Mouse (Mus musculus): Measurements from ENCODE around the gene Kcnj1. TPM values are rescaled to one million over a fixed set of nuclear protein-coding genes. Genes with fewer than 3 reads are reported as not detected.
A peak's percentile ranks its signal among the peaks of the same experiment; 100 is the strongest.

Kcnj1 gene
- polyA plus RNA-seq, 1 experiment from 2014 or later, result not detected

GRCm38 (mm10) chr9:32394761-32395161 is 22.5 kb downstream of the Kcnj1 start:
- 69% methylated on average over 4 of the region's 4 CpGs for WGBS (ENCODE audit: insufficient replicate concordance)
- Histone ChIP-seq H3K9me3 (replicated peaks) (no peaks in the 10 kb centered on the region), H3K4me3 (replicated peaks) (no peak overlapping the region), H3K4me2 (no peak overlapping the region), H3K4me1 (replicated peaks) (0 out of 2 replicates have a peak, but pooled peaks cover 10% of the 10 kb centered on the region), H3K9ac (no peak overlapping the region), H3K27me3 (no peaks in the 10 kb centered on the region), H3K36me3 (no peaks in the 10 kb centered on the region), H3K27ac (no peak overlapping the region)
- ATAC-seq (ENCODE audit: low read depth) (no peak), DNase-seq (no peak)

- WGBS (ENCODE audit: insufficient replicate concordance), result 12% methylated on average over 2 of the region's 2 CpGs
- Histone ChIP-seq H3K27me3 (no peaks in the 10 kb centered on the region), H3K36me3 (no peaks in the 10 kb centered on the region), H3K4me2 (peak overlapping the region; percentile 4; the same call in 1 of the 2 replicates), H3K9me3 (replicated peaks) (no peaks in the 10 kb centered on the region), H3K4me3 (replicated peaks) (no peak overlapping the region), H3K9ac (no peak overlapping the region), H3K27ac (peak overlapping the region; percentile 29), H3K4me1 (replicated peaks) (peaks cover 15% of the 10 kb centered on the region)
- DNase-seq, result no peak
- ATAC-seq (ENCODE audit: low read depth), result peak; percentile 68
Observed at GRCm38 (mm10) chr9:32400212-32400611, 27.9 kb downstream of the Kcnj1 start.

- Histone ChIP-seq H3K9ac (no peak overlapping the region), H3K36me3 (no peaks in the 10 kb centered on the region), H3K9me3 (replicated peaks) (no peaks in the 10 kb centered on the region), H3K27ac (peak overlapping the region; percentile 71), H3K4me1 (replicated peaks) (peaks cover 15% of the 10 kb centered on the region), H3K27me3 (no peaks in the 10 kb centered on the region), H3K4me2 (peak overlapping the region; percentile 4), H3K4me3 (replicated peaks) (no peak overlapping the region)
- DNase-seq, result no peak
- WGBS (ENCODE audit: insufficient replicate concordance), result 7% methylated on average over 5 of the region's 5 CpGs
- ATAC-seq (ENCODE audit: low read depth), result peak; percentile 76
Observed at GRCm38 (mm10) chr9:32400662-32401161, 28.4 kb downstream of the Kcnj1 start.

DNA sequence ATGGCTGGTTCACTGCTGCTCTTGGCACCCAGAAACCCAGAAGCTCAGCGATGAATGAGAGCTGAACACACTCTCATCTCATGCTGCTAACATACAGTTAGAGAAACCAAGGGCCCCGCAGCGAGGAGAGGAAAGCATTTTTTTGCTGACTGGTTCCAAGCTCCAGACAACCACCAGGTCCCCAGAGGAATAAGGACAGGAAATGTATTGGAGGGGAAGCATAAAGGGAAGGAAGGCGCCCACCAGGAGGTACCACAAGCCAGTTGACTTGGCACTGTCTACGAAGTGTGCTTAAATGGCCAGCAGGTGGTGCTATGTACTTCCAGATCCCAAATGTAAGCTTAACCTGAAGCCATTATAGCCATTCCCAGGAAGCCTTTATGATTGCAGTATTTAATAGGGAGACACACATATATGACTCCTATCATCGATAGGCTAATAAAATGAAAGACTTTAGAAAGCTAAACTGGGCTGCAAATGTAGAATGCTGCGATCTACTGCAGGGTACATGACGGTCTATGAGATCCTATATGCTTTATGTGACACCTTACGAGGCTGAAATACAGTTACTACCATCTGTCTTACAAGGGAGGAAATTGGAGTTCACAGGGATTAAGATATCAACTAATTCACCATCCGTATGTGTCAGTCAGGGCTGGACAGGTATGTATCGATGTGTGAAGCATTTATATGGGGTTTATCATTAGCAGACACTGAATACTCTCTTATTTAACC is 33.1 kb downstream of the Kcnj1 start:
- Histone ChIP-seq H3K27ac (no peak overlapping the region), H3K36me3 (no peaks in the 10 kb centered on the region), H3K4me2 (no peak overlapping the region), H3K9me3 (replicated peaks) (no peaks in the 10 kb centered on the region), H3K4me1 (replicated peaks) (peaks cover 17% of the 10 kb centered on the region), H3K9ac (no peak overlapping the region), H3K4me3 (replicated peaks) (no peak overlapping the region), H3K27me3 (peaks cover 33% of the 10 kb centered on the region)
- 36% methylated on average over 11 of the region's 11 CpGs for WGBS (ENCODE audit: insufficient replicate concordance)
- ATAC-seq (ENCODE audit: low read depth), result no peak
- peak; percentile 9 for DNase-seq

DNA sequence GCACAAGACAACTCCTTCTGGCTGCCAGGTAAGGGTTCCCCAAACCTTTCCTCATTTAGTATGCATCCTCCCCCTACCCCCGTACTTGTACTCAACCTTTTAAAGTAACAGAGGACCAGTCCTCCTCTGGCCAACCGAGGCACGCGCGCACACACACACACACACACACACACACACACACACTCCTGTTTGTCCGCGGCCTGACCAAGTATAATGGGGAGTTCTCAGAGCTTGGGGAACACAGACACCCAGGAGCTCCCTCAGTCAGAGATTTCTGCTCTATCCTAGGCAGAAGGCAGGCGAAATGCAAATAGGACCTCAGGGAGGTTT is 36.4 kb downstream of the Kcnj1 start:
- ATAC-seq (ENCODE audit: low read depth) (no peak), DNase-seq (no peak)
- Histone ChIP-seq H3K4me2 (peak overlapping the region; percentile 69), H3K4me1 (replicated peaks) (peaks cover 7% of the 10 kb centered on the region; the same call in 1 of the 2 replicates), H3K9ac (peak overlapping the region; percentile 63), H3K9me3 (replicated peaks) (no peaks in the 10 kb centered on the region), H3K36me3 (no peaks in the 10 kb centered on the region), H3K27ac (no peak overlapping the region), H3K27me3 (peaks cover 37% of the 10 kb centered on the region), H3K4me3 (replicated peaks) (peak overlapping the region; percentile 52)
- WGBS (ENCODE audit: insufficient replicate concordance), result 24% methylated on average over 8 of the region's 8 CpGs

- Histone ChIP-seq H3K4me3 (replicated peaks) (peak overlapping the region; percentile 52), H3K9ac (peak overlapping the region; percentile 63), H3K9me3 (replicated peaks) (no peaks in the 10 kb centered on the region), H3K27me3 (peaks cover 37% of the 10 kb centered on the region), H3K27ac (0 out of 2 replicates have a peak overlapping the region, but pooled peaks have one; percentile 39), H3K36me3 (no peaks in the 10 kb centered on the region), H3K4me1 (replicated peaks) (peaks cover 7% of the 10 kb centered on the region; the same call in 1 of the 2 replicates), H3K4me2 (peak overlapping the region; percentile 69)
- ATAC-seq (ENCODE audit: low read depth) (peak; percentile 38), DNase-seq (no peak)
- WGBS (ENCODE audit: insufficient replicate concordance), result 3% methylated on average over 47 of the region's 47 CpGs
Observed at GRCm38 (mm10) chr9:32409060-32409961, 37.0 kb downstream of the Kcnj1 start.

- DNase-seq, result no peak
- Histone ChIP-seq H3K9ac (no peak overlapping the region), H3K9me3 (replicated peaks) (no peaks in the 10 kb centered on the region), H3K36me3 (no peaks in the 10 kb centered on the region), H3K27me3 (peaks cover 37% of the 10 kb centered on the region), H3K4me3 (replicated peaks) (no peak overlapping the region), H3K27ac (no peak overlapping the region), H3K4me1 (replicated peaks) (peaks cover 7% of the 10 kb centered on the region; the same call in 1 of the 2 replicates), H3K4me2 (no peak overlapping the region)
- ATAC-seq (ENCODE audit: low read depth), result no peak
- 68% methylated on average over 5 of the region's 5 CpGs for WGBS (ENCODE audit: insufficient replicate concordance)
Observed at GRCm38 (mm10) chr9:32410671-32411070, 38.4 kb downstream of the Kcnj1 start.

DNA sequence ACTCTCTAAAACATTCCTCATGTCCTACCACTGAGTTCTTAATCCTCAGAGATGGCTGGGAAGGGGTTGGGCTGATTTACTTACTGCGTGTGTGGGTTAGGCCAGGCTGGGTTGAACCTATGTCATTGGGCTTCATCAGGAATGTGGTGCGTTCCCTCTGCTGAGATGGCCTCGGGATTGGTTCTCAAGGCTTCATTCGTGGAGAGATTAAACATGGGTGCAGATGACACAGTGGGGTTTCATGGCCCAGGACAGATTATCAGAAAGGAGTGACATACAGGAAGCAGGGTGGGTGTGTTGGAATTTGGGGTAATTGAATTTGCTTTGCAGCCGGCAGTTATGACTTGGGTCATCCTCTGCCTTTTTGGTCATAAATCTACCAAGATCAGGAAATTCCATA is 39.2 kb downstream of the Kcnj1 start:
- Histone ChIP-seq H3K9ac (no peak overlapping the region), H3K36me3 (no peaks in the 10 kb centered on the region), H3K4me1 (replicated peaks) (peaks cover 7% of the 10 kb centered on the region; the same call in 1 of the 2 replicates), H3K9me3 (replicated peaks) (no peaks in the 10 kb centered on the region), H3K4me2 (no peak overlapping the region), H3K4me3 (replicated peaks) (no peak overlapping the region), H3K27ac (no peak overlapping the region), H3K27me3 (peaks cover 37% of the 10 kb centered on the region)
- ATAC-seq (ENCODE audit: low read depth) (no peak), DNase-seq (no peak)
- WGBS (ENCODE audit: insufficient replicate concordance), result 54% methylated on average over 5 of the region's 5 CpGs

DNA sequence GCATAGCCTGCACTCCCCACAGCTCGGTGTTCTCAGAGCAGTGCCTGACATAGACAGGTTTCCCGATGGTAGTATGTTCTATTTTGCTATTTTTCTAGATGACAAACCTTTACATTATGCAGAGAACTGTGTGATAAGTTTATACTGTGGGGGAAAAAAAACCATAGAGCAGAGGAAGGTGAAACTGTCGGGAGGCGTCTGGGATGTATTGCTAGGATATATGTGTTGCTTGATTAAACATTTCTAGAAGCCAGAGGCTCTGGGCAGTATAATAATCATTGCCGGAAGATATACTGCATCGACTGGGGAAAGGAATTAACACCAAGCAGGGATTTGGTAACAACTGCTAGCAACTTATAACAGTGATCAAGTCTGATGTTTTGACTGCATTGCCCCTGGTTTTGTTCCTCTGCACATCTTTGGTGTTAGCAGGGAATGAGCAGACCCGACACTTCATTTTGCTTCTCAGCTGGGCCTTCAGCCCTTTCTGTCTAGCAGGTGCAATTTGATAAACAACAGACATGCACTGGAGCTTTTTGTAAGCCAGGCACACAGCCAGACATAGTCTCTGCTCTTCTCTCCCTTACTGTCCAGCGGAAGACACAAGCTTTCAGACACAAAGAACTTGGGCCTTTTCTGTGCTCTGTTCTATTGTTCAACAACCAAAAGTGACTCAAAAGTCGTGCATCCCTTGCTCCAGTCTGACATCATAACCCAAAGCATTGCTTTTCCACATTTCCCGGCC is 40.7 kb downstream of the Kcnj1 start:
- WGBS (ENCODE audit: insufficient replicate concordance), result 57% methylated on average over 10 of the region's 10 CpGs
- Histone ChIP-seq H3K9me3 (replicated peaks) (no peaks in the 10 kb centered on the region), H3K9ac (no peak overlapping the region), H3K4me2 (no peak overlapping the region), H3K27ac (no peak overlapping the region), H3K4me1 (replicated peaks) (peaks cover 7% of the 10 kb centered on the region; the same call in 1 of the 2 replicates), H3K4me3 (replicated peaks) (no peak overlapping the region), H3K36me3 (no peaks in the 10 kb centered on the region), H3K27me3 (peaks cover 28% of the 10 kb centered on the region)
- no peak for DNase-seq
- ATAC-seq (ENCODE audit: low read depth), result no peak

GRCm38 (mm10) chr9:32414956-32415355 is 42.7 kb downstream of the Kcnj1 start:
- Histone ChIP-seq H3K9ac (no peak overlapping the region), H3K4me1 (replicated peaks) (no peaks in the 10 kb centered on the region), H3K27ac (no peak overlapping the region), H3K27me3 (peaks cover 8% of the 10 kb centered on the region), H3K4me3 (replicated peaks) (no peak overlapping the region), H3K4me2 (no peak overlapping the region), H3K9me3 (replicated peaks) (no peaks in the 10 kb centered on the region), H3K36me3 (no peaks in the 10 kb centered on the region)
- DNase-seq (no peak), ATAC-seq (ENCODE audit: low read depth) (no peak)
- 52% methylated on average over 1 of the region's 1 CpGs for WGBS (ENCODE audit: insufficient replicate concordance)

- H3K9ac ChIP-seq, result no peak overlapping the region
- DNase-seq, result no peak
- H3K36me3 ChIP-seq, result no peaks in the 10 kb centered on the region
- H3K9me3 ChIP-seq (replicated peaks), result no peaks in the 10 kb centered on the region
- H3K4me1 ChIP-seq (replicated peaks), result no peaks in the 10 kb centered on the region
- no peak overlapping the region for H3K27ac ChIP-seq
- H3K27me3 ChIP-seq, result no peaks in the 10 kb centered on the region
- WGBS (ENCODE audit: insufficient replicate concordance), result 58% methylated on average over 3 of the region's 3 CpGs
- no peak overlapping the region for H3K4me2 ChIP-seq
- H3K4me3 ChIP-seq (replicated peaks), result no peak overlapping the region
- ATAC-seq (ENCODE audit: low read depth), result no peak
Observed at GRCm38 (mm10) chr9:32415952-32416351, 43.7 kb downstream of the Kcnj1 start.
